Mouse (Mus musculus) thymus, postnatal 25 days (tissue): ENCODE measurements around the gene Fnbp1.

ENCODE experiments used
- DNase-seq: peaks from one replicate; pipeline ENCODE4 v3.0.0; 2022

The Fnbp1 gene

DNA sequence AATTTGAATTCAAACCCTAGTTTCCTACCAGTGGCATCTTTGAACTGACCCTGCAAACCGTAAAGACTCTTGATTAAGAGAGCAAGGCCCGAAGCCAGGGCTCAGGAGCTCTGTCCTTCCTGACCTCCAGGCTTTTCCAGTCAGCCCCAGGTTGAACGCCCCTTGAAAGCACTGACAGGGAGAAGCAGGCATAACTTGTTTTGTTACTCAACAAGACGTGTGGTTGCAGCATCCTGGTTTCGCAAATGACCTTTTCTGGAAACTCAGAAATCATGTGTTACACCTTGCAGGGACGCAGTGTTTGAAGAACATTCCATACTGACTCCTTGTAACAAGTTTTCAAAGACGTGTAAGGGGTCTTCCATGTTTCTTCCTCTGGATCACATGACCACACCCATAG is 5.2 kb upstream of the Fnbp1 start:
- DNase-seq: no peak

DNA sequence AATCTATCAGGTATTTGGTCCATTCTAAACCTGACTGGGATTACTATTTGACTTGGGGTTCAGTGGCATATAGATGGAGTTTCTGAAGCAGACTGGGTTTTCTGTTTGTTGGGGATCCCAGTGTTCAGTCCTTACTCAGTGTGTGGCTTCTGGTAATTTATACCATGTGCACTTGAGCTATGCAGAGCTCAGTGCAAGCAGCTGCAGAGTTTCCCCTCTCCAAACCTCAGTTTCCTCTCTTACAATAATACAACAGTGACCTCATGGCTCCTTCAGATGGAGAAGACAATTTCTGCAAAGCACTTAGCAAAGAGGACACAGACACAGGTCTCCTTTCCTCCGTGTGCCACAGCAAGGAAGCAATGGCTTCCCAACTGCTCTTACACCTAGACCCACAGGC is 3.1 kb upstream of the Fnbp1 start:
- DNase-seq: no peak

DNA sequence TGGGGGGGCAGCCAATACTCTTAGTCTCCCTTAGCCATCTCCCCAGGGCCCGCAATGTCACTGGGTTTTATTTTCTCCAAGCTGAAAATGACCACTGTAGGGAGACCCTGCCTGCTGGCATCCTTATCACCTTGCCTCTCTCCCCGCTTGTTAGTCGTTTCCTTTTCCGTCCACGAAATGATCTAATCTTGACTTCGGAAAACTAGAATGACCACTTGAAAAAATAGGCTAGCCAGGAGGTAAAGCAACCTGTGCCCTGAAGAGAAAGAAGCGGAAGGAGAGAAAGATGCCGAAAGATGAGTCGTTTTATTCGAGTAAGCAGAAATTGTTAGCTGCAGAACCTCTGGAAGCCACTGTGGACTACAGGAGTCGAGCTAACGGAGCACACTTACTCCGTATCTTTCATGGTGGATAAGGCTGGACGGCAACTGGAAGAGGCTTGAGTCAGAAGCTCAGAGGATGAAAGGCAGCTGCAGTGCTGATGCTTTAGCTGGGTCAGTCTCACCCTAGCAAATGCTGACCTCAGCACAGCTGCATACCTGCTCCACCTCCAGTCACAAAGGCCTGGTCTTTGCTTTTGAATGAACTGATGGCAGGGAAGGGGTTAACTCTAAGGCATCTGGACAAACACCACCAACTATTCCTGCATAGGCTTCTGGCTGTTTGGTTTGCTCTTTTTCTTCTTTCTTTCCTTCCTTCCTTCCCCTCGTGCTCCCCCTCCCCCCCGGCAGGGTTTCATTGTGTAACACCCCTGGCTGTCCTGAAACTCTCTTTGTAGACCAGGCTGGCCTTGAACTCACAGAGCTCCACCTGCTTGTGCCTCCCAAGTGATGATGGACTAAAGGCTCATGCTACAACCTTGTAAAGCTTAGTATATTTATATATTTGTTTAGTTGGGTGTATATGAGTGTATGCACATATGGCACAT is 2.2 kb upstream of the Fnbp1 start:
- DNase-seq: peak; percentile 41

DNA sequence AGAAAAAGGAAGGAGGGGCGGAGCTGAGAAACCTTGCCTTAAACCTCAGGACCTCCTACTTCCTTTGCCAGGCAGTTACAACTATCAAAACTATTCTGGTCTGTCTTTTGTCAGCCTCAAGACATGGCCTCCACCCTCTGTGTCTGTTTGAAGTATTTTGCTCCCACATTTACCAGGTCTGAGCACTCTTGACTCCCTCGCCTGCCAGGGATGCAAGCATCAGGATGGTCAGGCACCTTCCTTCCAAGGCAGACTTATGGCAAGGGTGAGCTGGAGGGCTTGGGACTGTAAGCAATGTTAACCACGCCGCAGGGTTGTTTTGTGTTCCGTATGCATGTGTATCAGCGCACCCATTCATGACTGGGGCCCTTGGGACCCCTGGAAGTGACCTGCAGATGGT is 1.5 kb upstream of the Fnbp1 start:
- peak; percentile 59 for DNase-seq

DNA sequence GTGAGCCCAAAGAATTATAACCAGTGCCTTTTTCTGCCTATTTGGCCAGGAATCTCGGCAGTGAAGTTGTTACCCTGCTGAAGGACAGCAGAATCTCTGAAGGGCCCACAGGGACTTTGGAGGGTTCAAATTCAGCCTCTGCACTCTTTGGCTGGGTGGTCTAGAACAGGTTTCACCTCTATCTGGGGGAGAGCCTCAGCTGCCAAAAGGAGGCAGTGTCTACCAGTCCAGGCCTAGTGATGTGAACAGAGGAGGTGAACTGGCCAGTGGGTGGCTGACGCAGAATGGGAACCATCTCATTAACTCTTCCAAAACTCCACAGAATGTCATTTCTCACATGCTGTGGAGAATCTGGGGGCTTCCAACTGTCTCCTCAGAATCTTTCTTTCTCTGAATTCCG is 697 bp upstream of the Fnbp1 start:
- DNase-seq: no peak

DNA sequence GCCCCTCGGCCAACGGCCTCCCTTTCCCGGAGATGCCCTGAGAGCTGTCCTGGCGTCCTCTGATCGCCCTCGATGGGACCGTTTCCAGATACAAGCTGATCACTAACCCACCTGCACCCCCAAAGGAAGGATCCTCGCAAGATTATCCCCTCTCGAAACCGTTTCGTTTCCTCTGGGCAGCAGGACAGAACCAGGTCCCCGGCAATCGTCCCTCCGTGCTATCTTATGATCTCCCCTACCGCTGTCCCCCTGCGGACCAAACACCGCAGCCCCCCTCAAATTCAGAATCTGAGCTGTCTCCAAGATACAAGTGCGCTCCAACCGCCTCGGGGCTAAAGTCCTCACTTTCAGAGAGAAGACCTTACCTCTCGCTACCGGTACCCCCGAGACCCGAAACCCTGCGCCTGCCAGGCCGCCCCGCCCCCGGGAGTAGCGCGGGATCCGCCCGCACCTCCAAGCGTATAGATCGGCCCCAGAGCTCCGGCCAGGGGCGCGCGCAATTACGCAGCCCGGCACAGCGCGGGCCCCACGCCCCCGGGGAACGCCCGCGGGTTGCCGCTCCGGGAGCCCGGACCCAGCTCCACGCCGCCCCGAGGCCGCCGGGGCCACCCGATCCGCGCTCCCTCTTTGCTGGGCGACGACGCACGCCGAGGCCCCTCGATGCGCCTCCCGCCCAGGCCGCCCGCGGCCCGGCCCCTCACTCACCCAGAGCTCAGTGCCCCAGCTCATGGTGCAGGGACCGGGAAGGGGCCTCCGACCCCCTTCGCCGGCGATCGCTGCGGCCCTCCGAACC is 538 bp downstream of the Fnbp1 start:
- DNase-seq: no peak

DNA sequence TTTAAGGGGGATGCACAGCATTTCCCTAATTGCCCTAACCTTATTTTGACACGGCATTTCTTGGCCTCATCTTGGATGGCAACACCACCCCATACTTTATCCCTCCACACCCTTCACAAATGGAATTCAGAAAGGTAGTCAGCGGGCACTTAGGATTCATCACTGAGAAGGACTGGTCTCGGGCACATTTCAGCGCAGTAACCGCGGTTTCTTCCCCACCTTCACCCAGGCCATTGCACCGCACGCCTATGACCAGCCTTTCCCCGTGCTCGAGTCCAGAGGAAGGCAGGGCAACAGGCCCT is 1.1 kb downstream of the Fnbp1 start:
- no peak for DNase-seq

DNA sequence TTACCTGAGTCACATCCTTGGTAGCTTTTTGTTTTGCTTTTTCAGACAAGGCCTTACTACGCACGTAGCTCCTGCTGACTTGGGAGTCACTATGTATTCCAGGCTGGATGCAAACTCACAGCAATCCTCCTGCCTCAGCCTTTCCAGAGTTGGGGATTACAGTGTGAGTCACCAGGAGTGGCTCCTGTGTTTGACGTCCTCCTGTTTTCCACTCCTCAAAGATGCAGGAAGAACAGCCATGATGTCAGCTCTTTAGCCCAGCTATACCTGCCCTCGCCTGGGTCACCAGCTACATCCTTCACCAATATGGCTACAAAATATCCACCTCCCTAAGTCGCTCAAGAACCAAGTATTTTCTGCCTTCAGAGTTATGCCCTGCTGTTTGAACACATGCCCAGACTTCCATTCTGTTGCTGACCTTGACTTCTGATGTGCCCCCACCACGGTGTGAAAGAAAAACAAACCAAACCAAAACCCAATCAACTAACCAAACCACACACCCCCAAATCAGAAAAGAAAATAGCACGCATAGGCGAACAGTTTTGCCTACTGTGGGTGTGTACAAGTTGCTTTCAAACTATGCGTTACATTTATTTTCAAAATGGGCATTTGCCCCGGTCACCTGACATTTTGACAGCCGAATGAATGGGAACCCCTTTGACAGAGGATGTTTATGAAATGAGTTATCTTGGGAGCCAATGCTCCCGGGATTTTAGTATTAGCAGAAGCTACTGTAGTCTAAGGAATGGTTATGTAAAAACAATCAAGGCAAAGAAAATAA is 1.6 kb downstream of the Fnbp1 start:
- DNase-seq: no peak

DNA sequence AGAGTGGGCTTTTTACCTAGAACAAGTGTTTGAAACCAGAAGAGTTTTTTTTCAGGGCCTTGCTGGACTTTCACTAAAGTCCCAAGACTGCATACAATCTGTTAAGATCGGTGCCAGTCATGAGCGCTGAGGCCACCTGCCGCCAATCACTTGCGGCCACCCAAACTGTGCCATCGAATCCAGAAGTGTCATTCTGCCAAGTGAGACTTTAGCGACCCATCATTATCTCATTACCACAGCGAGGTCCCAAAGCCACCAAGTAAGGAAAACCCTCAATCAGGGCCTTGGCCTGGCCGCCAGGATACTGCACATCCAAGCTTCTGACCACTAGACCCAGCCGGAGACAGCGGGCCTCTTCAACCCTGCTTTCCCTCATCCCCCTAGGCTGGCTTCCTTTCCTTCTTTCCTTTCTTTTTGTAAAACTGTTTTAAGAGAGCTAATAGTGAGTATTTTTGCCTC is 2.6 kb downstream of the Fnbp1 start:
- DNase-seq: no peak

DNA sequence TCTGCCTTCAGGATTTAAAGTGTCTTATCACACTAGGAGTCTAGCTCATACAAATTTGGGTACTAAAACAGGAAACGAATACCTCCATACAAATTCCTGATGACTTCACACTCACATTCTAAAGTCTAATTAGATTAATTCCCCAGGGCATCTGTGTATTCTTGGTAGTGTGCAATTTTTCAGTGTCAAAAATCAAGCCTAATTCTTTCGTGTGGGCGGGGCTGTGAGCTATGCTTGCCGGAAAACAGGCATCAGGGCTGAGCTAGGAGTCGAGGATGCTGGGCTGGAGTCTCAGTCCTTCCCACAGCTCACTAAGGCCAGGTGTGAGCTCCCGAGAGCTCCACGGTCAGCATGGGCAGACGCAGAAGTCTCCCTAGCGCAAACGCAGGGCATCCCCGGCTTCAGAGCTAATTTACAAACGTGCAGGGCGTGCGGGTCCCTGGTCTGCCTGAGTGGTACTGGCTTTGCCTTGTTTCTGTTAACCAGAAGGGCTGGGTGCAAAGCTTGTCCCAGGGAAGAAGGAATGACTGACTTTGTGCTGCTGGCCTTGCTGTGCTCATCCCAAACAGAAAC is 4.7 kb downstream of the Fnbp1 start:
- DNase-seq: no peak

DNA sequence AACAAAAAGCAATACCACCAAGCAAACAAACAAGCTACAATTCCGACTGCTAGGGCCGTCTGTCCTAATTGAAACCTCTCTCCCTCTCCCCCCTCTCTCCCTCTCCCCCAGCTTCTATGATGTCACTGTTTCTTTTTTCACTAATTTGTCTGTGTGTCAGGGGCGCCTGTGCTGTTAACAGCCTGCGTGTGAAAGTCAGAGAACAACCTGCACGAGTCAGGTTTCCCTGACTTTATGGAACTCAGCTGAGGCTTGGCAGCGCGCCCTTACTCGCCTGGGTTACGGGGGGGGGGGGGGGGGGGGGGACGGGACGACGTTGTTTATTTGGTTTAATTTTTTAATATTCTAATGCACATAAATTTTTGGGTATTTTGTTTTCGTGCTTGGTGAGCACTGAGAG is 5.5 kb downstream of the Fnbp1 start:
- DNase-seq: no peak

DNA sequence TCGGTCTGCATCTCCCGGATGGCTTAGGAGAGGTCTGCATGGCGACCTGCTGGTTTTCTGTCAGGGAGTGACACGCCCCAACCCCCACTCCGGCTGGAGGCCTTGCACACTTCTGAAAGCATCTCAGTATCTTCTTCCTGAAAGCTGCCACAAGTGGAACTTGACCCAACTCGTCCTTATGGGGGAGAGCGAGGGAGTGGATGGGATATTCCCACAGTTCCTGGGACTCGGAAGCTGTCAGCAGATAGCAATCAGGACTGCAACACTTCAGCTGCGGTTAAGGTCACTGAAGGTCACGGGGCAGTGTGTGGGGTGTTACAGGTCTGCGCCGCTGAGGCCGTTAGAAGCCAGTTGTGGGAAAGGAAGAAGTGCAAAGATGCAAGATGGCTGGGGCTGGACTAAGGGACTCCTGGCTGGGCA is 6.3 kb downstream of the Fnbp1 start:
- DNase-seq: no peak

DNA sequence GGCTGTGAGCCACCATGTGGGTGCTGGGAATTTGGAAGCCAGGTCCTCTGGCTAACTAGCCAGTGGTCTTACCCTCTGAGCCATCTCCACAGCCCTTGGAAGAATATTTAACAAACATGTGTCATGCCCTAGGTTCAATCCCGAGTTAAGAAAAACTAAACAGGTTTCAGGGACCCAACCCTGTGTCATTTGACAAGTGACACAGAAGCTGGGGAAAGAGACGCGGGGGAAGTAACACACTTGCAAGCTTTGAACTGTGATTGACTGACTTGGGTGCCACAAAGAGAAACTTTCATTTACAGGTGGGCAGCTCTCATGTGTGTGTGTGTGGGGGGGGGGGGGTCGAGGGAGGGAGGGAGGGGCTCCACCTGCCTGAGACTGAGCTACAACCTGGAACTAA is 7.8 kb downstream of the Fnbp1 start:
- DNase-seq: no peak

DNA sequence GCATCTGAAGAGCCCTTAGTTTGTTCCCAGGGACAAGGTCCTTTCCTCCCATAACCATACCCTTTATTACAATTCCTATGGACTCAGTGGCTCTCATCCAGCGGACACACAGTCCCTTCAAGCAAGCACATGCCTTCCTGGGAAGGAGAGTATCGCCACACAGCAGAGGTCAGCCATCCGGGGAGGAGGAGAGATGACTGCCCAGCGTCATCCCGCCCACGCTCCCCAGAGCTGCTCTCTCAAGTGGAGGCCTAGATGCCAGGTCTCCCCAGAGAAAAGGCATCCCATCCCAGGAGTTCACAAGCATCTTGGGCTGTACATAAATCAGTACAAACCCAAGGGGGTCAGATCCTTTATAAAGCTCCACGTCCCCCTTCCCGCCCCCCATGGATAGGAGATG is 9.1 kb downstream of the Fnbp1 start:
- DNase-seq: no peak

DNA sequence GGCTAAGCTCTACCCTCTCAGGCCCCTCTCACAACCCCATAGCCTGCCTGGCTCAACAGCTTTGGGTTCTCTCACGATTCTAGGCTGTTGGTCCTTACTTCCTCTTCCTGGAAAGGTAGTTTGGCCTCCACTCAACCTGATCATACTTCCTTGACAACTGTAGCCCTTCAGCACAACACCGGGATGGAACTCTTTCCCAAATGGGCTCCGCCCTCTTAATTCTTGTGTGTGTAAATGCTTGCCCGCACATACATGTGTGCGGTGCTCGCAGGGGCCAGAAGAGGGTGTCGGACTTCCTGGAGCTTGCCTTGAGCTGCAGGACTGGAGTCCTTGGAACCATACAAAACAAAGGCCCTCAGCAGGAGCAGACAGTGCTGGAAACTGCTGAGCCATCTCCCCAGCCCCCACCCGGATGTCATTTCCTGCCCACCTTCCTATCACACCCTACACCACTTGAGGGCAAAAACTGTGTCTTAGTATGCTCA is 11.0 kb downstream of the Fnbp1 start:
- DNase-seq: peak; percentile 81

DNA sequence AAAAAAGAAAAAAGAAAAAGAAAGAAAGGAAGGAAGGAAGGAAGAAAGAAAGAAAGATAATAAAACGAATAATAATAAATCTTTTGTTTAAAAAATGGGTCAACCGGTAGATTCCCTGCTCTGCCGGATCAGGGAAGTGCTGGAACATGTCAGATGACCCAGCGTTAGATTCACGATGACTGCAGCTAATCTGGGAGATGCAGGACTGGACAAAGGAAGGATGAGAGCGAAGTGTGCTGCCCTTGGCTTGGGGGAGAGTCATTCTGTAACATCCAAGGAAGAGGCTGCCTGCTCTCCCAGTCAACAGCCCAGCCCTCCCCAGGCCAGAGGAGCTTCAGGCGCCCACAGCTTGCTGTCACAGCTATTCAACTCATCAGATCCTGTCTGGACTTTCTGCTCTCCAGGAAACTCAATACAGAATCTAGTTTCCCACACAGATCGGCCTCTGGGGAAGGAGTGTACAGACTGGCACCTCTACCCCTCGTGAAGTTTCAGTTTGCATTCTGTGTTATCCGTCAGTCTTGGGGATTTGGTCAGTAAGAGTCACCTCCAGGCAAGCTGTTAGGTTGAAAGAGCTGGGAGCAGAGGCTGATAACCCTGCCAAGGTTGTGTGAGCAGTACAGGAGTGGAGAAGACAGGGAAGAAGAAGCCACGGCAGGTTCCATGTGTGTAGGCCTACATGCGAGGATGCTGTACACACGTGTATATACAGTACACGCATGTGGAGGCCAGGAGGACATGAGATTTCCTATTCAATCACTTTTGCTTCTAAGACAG is 11.9 kb downstream of the Fnbp1 start:
- no peak for DNase-seq

DNA sequence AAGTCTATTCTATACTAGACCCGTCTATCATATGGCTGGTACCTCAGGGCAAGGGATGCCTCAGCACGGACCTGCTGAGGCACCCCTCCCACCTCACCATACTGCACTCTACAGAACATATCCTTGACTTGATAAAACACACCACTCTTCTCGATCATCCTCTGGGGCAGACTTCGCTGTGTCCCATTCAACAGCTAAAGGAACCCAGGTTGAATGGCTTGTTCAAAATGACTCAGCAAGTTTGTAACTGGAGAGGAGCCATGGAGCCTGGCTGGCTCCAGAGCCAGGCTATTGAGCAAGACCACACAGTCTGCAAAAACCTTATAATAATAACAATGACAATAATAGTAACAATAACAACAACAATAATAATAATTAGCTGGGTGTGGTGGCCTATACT is 13.9 kb downstream of the Fnbp1 start:
- no peak for DNase-seq

DNA sequence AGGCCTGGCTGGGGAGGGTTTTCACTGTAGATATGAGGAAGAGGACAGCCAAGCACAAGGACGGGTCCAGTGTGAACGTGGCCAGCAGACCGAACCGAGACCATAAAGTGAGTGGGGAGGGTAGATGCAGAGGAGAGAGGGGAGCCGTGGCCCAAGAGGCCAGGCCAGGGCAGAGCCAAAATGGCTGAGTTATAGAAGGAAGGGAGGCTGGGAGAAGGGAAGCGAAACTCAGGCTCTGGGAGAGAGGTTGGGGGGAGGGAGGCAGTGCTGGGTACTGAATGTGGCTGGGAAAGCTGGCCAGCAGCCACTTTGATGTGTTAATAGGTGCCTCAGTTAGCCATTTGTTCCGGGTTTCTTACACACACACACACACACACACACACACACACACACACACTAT is 14.6 kb downstream of the Fnbp1 start:
- no peak for DNase-seq

DNA sequence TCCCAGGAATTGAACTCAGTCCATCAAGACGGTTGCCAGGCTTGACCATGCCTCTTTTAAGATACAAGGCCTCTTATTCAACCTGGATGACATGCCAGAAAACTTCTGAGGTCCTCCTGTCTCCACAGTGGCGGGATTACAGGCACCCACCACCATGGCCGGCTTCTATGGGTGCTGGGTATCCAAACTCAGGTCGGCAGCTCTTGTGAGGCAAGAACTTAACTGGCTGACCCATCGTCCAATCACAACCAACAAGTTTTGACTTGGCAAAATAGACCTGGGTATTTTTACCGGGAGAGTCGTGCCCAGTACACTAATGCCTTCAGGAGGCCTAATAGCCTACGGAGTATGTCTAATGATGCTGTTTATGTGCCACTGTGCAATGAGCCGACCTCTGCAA is 15.8 kb downstream of the Fnbp1 start:
- DNase-seq: no peak

DNA sequence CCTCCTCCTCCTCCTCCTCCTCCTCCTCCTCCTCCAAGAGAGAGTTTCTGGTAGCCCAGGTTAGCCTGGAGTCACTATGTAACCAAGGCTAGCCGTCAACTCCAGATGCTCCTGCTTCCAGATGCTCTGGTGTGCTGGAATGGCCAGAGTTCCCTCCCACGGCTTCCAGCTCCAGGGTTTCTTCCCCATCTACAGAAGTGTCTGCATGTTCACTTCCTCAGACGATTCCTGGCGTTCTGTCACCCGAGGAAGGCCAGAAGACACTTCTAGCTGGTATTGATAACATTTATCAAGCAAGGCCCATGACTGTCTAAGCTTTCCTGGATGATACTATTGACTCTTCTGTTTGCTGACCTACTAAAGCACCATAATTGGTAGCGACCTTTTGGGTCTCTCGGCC is 16.7 kb downstream of the Fnbp1 start:
- no peak for DNase-seq

DNA sequence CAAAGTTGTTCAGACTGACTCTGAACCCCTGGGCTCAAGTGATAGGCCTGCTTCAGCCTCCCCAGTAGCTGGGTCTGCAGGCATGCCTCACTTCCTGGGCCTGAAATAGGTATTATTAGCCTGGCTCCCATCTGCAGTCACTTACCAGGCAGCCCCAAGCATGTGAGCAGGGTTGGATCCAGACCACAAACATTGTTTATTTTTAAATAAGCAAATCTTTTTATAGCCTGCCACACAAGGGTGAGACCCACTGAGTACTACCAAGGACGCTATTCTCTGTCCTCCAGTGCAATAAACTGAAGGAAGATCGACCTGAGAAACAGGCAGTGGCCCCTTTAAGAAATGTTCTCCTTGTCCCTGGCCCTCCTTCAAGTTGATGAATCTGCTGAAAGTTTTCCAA is 17.1 kb downstream of the Fnbp1 start:
- DNase-seq: no peak

DNA sequence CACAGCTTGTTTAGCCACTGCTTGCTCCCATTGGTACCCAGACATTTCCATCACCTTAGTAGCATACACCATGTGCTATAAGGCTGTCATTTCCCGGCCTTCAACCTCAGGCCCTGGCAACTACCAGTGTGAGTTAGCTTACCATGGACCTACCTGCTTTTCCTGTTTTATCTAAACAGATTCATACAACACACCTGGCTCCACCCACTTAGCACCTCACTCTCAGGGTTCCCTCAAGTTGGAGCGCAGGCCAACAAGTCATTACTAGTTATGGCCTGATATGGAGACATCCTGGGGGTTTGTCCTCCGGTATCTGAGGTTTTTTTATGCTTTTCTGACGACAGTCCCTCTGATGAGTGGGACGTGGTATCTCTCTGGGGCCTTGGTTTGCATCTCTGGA is 18.3 kb downstream of the Fnbp1 start:
- no peak for DNase-seq
